Comparison of ENCODE assay signal across 23 mouse cellular contexts in genomic region chr13:11362872-11363271, GRCm38 (mm10).
DNase-seq lines count a peak whose midpoint lies in the region; ATAC-seq and TF ChIP-seq lines count a peak whose summit lies in the region.
"Had no signal": no experiment of that assay in that cellular context is flagged by ENCODE, and none has a peak within 500 bp of the region (broad histone marks: within the 10 kb centered on the region; RNA-seq: fewer than 3 reads in every experiment).

No protein-coding gene starts in this region.

- 62% methylated on average over 3 of the region's 3 CpGs for WGBS in midbrain, postnatal 0 days
- 65% methylated on average over 3 of the region's 3 CpGs for WGBS in midbrain, embryonic 16.5 days

- H3K4me2 ChIP-seq in midbrain, postnatal 0 days (ENCODE audit: low read depth, low read length, poor library complexity, severe bottlenecking): no peak overlapping the region
- no peak overlapping the region for H3K4me2 ChIP-seq in midbrain, embryonic 16.5 days (ENCODE audit: low read length)
- H3K4me2 ChIP-seq: embryonic facial prominence, embryonic 12.5 days; embryonic facial prominence, embryonic 15.5 days; forebrain, embryonic 12.5 days; heart, embryonic 11.5 days; hindbrain, embryonic 12.5 days; hindbrain, embryonic 15.5 days had no signal

- peak; percentile 44 for TF ChIP-seq CTCF in layer of hippocampus, adult 2 months (conservative IDR thresholded peaks at IDR 0.05)
- peak; percentile 40 for TF ChIP-seq CTCF in midbrain, postnatal 0 days (IDR thresholded peaks at IDR 0.05)

- ATAC-seq in frontal cortex, adult (ENCODE audit: low TSS enrichment): peak; percentile 57; the same call in 1 of the 2 replicates
- no peak for ATAC-seq in midbrain, postnatal 0 days (ENCODE audit: low FRiP score)
- no peak for ATAC-seq in midbrain, embryonic 16.5 days
- ATAC-seq: CD4-positive, CD25-positive, alpha-beta regulatory T cell, adult 4 months; inflammation-experienced regulatory T-cells, adult 6 months had no signal

- DNase-seq in frontal cortex, postnatal 14 days (ENCODE audit: low spot score in 2 of 2): no peak
- no peak for DNase-seq in layer of hippocampus, adult 2 months (ENCODE audit: low spot score in 2 of 2)
- DNase-seq in layer of hippocampus, postnatal 10 days (ENCODE audit: low spot score in 2 of 2): no peak
- DNase-seq in midbrain, postnatal 0 days (ENCODE audit: low spot score): no peak
- DNase-seq: adrenal gland, adult 2 months; adrenal gland, postnatal 14 days; cerebellum, adult 11 months; cerebellum, adult 2 months; cerebellum, adult 9-11 months; cerebellum, postnatal 25 days; gastrocnemius, adult 2 months; gastrocnemius, postnatal 14 days; heart, adult 11 months had no signal

- H3K4me1 ChIP-seq in midbrain, postnatal 0 days (ENCODE audit: insufficient read depth, low read length): no peaks in the 10 kb centered on the region
- H3K4me1 ChIP-seq in midbrain, embryonic 16.5 days (ENCODE audit: control insufficient read depth, insufficient read depth, low read length): no peaks in the 10 kb centered on the region
- H3K4me1 ChIP-seq: embryonic facial prominence, embryonic 12.5 days; embryonic facial prominence, embryonic 15.5 days; forebrain, embryonic 12.5 days; hindbrain, embryonic 12.5 days; hindbrain, embryonic 15.5 days had no signal

- H3K36me3 ChIP-seq in midbrain, postnatal 0 days (ENCODE audit: insufficient read depth, low read length): no peaks in the 10 kb centered on the region
- H3K36me3 ChIP-seq in midbrain, embryonic 16.5 days (ENCODE audit: control insufficient read depth, insufficient read depth, low read length): no peaks in the 10 kb centered on the region
- H3K36me3 ChIP-seq: embryonic facial prominence, embryonic 12.5 days; embryonic facial prominence, embryonic 15.5 days; forebrain, embryonic 12.5 days; hindbrain, embryonic 12.5 days; hindbrain, embryonic 15.5 days had no signal

- H3K9ac ChIP-seq in midbrain, postnatal 0 days (replicated peaks; ENCODE audit: low read length, poor library complexity, severe bottlenecking): no peak overlapping the region
- H3K9ac ChIP-seq in midbrain, embryonic 16.5 days (ENCODE audit: low read depth, low read length): no peak overlapping the region
- H3K9ac ChIP-seq: embryonic facial prominence, embryonic 12.5 days; embryonic facial prominence, embryonic 15.5 days; forebrain, embryonic 12.5 days; hindbrain, embryonic 12.5 days; hindbrain, embryonic 15.5 days had no signal

- H3K4me3 ChIP-seq in layer of hippocampus, adult 2 months: no peak overlapping the region
- H3K4me3 ChIP-seq in midbrain, postnatal 0 days (ENCODE audit: low read depth, low read length): no peak overlapping the region
- no peak overlapping the region for H3K4me3 ChIP-seq in midbrain, embryonic 16.5 days (ENCODE audit: low read depth, low read length)
- H3K4me3 ChIP-seq: embryonic facial prominence, embryonic 12.5 days; embryonic facial prominence, embryonic 15.5 days; forebrain, embryonic 12.5 days; gastrocnemius, adult 2 months; hindbrain, embryonic 12.5 days; hindbrain, embryonic 15.5 days had no signal

- no peak overlapping the region for H3K27ac ChIP-seq in layer of hippocampus, adult 2 months
- no peak overlapping the region for H3K27ac ChIP-seq in midbrain, postnatal 0 days (ENCODE audit: low read depth, low read length)
- H3K27ac ChIP-seq in midbrain, embryonic 16.5 days (ENCODE audit: low read length): no peak overlapping the region
- H3K27ac ChIP-seq: embryonic facial prominence, embryonic 12.5 days; embryonic facial prominence, embryonic 15.5 days; forebrain, embryonic 12.5 days; gastrocnemius, adult 2 months; hindbrain, embryonic 12.5 days; hindbrain, embryonic 15.5 days had no signal

- no peaks in the 10 kb centered on the region for H3K9me3 ChIP-seq in midbrain, postnatal 0 days (ENCODE audit: low read length)
- H3K9me3 ChIP-seq in midbrain, embryonic 16.5 days (replicated peaks; ENCODE audit: control insufficient read depth, low read length, poor library complexity, severe bottlenecking): no peaks in the 10 kb centered on the region
- H3K9me3 ChIP-seq: embryonic facial prominence, embryonic 12.5 days; embryonic facial prominence, embryonic 15.5 days; forebrain, embryonic 12.5 days; hindbrain, embryonic 12.5 days; hindbrain, embryonic 15.5 days had no signal

- H3K27me3 ChIP-seq in midbrain, postnatal 0 days (ENCODE audit: insufficient read depth, low read length): no peaks in the 10 kb centered on the region
- no peaks in the 10 kb centered on the region for H3K27me3 ChIP-seq in midbrain, embryonic 16.5 days (ENCODE audit: control insufficient read depth, insufficient read depth, low read depth, low read length)
- H3K27me3 ChIP-seq: embryonic facial prominence, embryonic 12.5 days; embryonic facial prominence, embryonic 15.5 days; forebrain, embryonic 12.5 days; hindbrain, embryonic 12.5 days; hindbrain, embryonic 15.5 days had no signal
